Mouse (Mus musculus): ENCODE results near the gene Rassf4. TPM values are rescaled to one million over a fixed set of nuclear protein-coding genes. Genes with fewer than 3 reads are reported as not detected.

Rassf4 gene
- polyA plus RNA-seq, 1 experiment from 2014 or later = 38.0 TPM

DNA sequence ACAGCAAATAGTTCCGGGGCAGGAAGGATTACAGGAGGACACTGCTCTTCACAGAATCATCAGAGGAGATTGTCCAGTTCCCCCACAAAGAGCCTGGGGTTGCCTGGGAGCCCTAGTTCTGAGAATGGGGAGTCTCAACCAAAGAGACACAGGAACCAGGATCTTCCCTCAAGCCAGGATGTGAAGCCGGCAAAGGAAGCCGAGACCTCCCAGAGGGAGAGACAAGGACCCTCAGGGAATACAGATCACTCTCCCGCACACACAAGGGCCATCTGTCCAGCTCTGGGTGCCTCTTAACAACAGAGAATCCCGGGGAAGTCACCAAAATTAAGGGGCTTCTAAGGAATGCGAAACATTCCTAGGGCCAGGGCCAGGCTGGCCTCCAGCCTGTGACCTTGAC lies 3.6 kb upstream of the Rassf4 start:
- 69% methylated on average over 6 of the region's 6 CpGs for WGBS
- H3K27ac ChIP-seq (ENCODE audit: low read depth, low read length) = no peak overlapping the region

DNA sequence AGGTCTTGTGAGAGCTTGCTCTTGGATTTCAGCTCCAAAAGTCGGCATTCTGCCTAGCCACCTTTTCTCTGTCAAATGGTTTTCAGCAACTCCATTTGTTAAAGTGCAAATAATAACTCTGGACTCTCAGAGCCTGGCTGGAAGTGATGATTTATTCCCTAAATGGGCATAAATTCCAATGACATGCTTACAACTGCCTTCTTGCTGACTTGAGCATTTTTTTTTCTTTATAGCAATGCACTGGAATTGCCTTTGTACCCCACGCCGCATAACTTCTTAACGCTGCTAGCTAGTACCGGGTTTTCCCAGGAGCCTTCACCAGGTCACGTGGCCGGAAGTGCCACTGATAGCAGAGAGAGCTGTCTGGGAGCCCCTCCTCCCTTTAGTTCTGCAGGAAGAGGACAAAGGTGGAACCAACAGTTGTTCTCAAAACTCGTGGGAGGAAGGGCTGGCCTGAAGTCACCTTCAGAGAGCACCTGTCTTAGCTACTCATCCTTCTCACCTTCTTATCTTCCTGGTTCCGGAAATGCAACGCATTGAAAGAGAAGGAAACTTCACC lies 2.7 kb upstream of the Rassf4 start:
- no peak for DNase-seq (ENCODE audit: low spot score)
- H3K9ac ChIP-seq (ENCODE audit: low read length) = no peak overlapping the region
- no peak overlapping the region for H3K4me2 ChIP-seq (ENCODE audit: low read depth)
- H3K36me3 ChIP-seq (ENCODE audit: control insufficient read depth, insufficient read depth, low read length) = no peaks in the 10 kb centered on the region
- H3K27ac ChIP-seq (ENCODE audit: low read depth, low read length) = no peak overlapping the region
- H3K27me3 ChIP-seq (ENCODE audit: control insufficient read depth, insufficient read depth, low read length) = no peaks in the 10 kb centered on the region
- no peaks in the 10 kb centered on the region for H3K9me3 ChIP-seq (ENCODE audit: control insufficient read depth, low read length)
- H3K4me3 ChIP-seq (ENCODE audit: low read depth, low read length) = no peak overlapping the region
- H3K4me1 ChIP-seq (ENCODE audit: control insufficient read depth, insufficient read depth, low read length) = peaks cover 7% of the 10 kb centered on the region; the same call in 1 of the 2 replicates
- WGBS = 75% methylated on average over 10 of the region's 10 CpGs
- no peak for ATAC-seq (ENCODE audit: insufficient read depth, low FRiP score, low TSS enrichment)

More for the DNA sequence above, 3.6 kb upstream of the Rassf4 start:
- Histone ChIP-seq H3K4me1 (ENCODE audit: control insufficient read depth, insufficient read depth, low read length) (0 out of 2 replicates have a peak, but pooled peaks cover 3% of the 10 kb centered on the region), H3K9ac (ENCODE audit: low read length) (no peak overlapping the region), H3K4me2 (ENCODE audit: low read depth) (no peak overlapping the region), H3K36me3 (ENCODE audit: control insufficient read depth, insufficient read depth, low read length) (no peaks in the 10 kb centered on the region), H3K9me3 (ENCODE audit: control insufficient read depth, low read length) (no peaks in the 10 kb centered on the region), H3K4me3 (ENCODE audit: low read depth, low read length) (no peak overlapping the region), H3K27me3 (ENCODE audit: control insufficient read depth, insufficient read depth, low read length) (no peaks in the 10 kb centered on the region)
- DNase-seq (ENCODE audit: low spot score) (no peak), ATAC-seq (ENCODE audit: insufficient read depth, low FRiP score, low TSS enrichment) (no peak)

DNA sequence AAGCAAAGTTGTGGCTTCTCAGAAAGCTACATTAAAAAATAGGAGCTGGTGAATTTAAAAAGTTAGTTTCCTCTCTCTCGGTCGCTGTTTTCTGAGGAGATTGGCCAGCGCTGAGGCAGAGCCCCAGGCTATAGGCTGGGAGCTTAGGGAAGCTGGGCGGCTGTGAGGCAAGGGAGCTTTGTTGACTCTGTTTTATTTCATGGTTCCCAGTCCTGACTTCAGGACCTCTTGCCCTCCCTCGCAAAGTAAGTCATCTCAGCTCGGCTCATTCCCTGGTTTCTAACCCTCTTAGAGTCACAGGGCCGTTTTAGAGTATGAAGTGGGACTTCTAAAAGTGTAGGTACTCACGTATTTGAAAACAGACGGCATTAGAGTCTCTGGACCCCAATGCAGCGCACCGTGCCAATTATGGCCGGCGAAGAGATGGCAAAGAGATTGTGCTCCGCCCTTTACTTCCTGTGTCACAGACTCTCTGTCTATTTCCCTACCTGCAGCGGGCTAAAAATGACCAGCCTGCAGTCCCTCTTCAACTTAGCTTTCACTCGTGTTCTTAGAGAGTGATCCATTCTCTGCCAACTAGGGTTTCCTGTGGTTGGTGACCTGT lies 633 bp upstream of the Rassf4 start:
- no peak for ATAC-seq (ENCODE audit: insufficient read depth, low FRiP score, low TSS enrichment)
- H3K27ac ChIP-seq (ENCODE audit: low read depth, low read length) = no peak overlapping the region
- WGBS = 24% methylated on average over 16 of the region's 16 CpGs

DNA sequence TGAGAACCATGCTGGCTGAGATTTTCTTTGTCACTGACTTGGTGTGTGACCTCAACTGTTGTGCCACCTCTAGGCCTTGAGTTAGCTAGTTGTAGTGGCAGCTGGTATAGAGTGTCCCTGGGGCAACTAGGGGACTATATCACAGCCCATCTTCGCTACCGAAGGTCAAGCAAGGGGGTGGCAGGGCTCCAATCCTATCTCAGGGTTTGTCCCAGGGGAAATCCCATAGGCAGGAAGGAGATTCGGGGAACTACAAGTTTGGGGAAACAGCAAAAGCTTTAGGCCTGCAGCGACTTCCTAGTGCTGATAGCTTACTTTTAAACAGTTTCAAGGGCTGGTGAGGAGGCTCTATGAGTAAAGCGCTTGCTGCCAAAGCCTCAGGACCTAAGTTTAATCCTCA lies 1.4 kb downstream of the Rassf4 start:
- Histone ChIP-seq H3K4me1 (ENCODE audit: control insufficient read depth, insufficient read depth, low read length) (peaks cover 20% of the 10 kb centered on the region), H3K36me3 (ENCODE audit: control insufficient read depth, insufficient read depth, low read length) (no peaks in the 10 kb centered on the region), H3K27ac (ENCODE audit: low read depth, low read length) (no peak overlapping the region), H3K4me2 (ENCODE audit: low read depth) (peak overlapping the region; percentile 78; the same call in 1 of the 2 replicates), H3K9ac (ENCODE audit: low read length) (no peak overlapping the region), H3K27me3 (ENCODE audit: control insufficient read depth, insufficient read depth, low read length) (no peaks in the 10 kb centered on the region), H3K4me3 (ENCODE audit: low read depth, low read length) (no peak overlapping the region; the same call in 1 of the 2 replicates), H3K9me3 (ENCODE audit: control insufficient read depth, low read length) (no peaks in the 10 kb centered on the region)
- no peak for DNase-seq (ENCODE audit: low spot score)
- 73% methylated on average over 5 of the region's 5 CpGs for WGBS
- ATAC-seq (ENCODE audit: insufficient read depth, low FRiP score, low TSS enrichment) = no peak

More for the DNA sequence above, 633 bp upstream of the Rassf4 start:
- DNase-seq (ENCODE audit: low spot score) = no peak
- Histone ChIP-seq H3K9ac (ENCODE audit: low read length) (peak overlapping the region; percentile 45), H3K27me3 (ENCODE audit: control insufficient read depth, insufficient read depth, low read length) (no peaks in the 10 kb centered on the region), H3K4me2 (ENCODE audit: low read depth) (peak overlapping the region; percentile 78), H3K36me3 (ENCODE audit: control insufficient read depth, insufficient read depth, low read length) (no peaks in the 10 kb centered on the region), H3K9me3 (ENCODE audit: control insufficient read depth, low read length) (no peaks in the 10 kb centered on the region), H3K4me3 (ENCODE audit: low read depth, low read length) (peak overlapping the region; percentile 46), H3K4me1 (ENCODE audit: control insufficient read depth, insufficient read depth, low read length) (peaks cover 20% of the 10 kb centered on the region)

DNA sequence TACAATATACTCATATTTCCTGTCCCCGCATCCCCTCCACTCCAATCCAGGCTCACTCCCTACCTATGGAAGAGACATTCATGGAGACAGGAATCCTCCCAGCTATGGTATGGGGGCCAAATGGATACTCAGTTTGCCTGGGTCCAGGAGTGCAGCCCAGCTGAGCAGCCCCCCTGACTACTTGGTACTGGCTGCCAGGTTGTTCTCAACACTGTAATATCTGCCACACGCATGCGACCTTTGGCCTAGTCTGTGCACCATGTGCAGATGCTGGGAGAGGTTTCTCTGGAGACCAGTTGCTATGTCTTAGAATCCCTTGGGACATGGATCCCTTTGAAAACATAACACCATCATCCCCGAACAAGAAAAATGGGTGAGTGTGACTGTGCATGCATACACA lies 2.0 kb downstream of the Rassf4 start:
- WGBS = 64% methylated on average over 4 of the region's 4 CpGs
- H3K27ac ChIP-seq (ENCODE audit: low read depth, low read length) = peak overlapping the region; percentile 85; the same call in 1 of the 2 replicates
- peaks cover 20% of the 10 kb centered on the region for H3K4me1 ChIP-seq (ENCODE audit: control insufficient read depth, insufficient read depth, low read length)
- no peaks in the 10 kb centered on the region for H3K9me3 ChIP-seq (ENCODE audit: control insufficient read depth, low read length)
- H3K27me3 ChIP-seq (ENCODE audit: control insufficient read depth, insufficient read depth, low read length) = no peaks in the 10 kb centered on the region
- ATAC-seq (ENCODE audit: insufficient read depth, low FRiP score, low TSS enrichment) (no peak), DNase-seq (ENCODE audit: low spot score) (no peak)
- no peaks in the 10 kb centered on the region for H3K36me3 ChIP-seq (ENCODE audit: control insufficient read depth, insufficient read depth, low read length)
- H3K4me3 ChIP-seq (ENCODE audit: low read depth, low read length) = no peak overlapping the region
- H3K4me2 ChIP-seq (ENCODE audit: low read depth) = peak overlapping the region; percentile 17; the same call in 1 of the 2 replicates
- no peak overlapping the region for H3K9ac ChIP-seq (ENCODE audit: low read length)

DNA sequence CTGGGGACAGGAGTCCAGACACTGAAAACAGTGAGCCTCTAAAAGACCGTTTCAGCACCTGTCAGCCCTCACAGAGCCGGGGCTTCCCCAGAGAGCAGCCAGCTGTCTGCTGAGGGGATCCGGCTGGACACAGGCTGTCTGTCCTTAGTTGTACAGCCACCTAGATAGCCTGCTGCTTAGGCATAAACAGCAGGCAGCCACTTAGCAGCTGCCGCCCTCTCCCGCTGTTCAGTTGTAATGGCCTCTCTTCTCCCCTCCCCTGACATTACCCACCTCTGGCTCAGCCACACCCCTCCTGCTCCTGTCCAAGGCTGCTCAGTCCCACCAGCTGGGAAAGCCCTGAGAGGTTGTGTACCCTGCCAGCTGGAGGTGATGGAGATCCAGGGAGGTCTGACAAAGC lies 2.7 kb downstream of the Rassf4 start:
- Histone ChIP-seq H3K4me3 (ENCODE audit: low read depth, low read length) (no peak overlapping the region), H3K36me3 (ENCODE audit: control insufficient read depth, insufficient read depth, low read length) (no peaks in the 10 kb centered on the region), H3K27ac (ENCODE audit: low read depth, low read length) (peak overlapping the region; percentile 85), H3K9ac (ENCODE audit: low read length) (no peak overlapping the region), H3K4me2 (ENCODE audit: low read depth) (peak overlapping the region; percentile 17; the same call in 1 of the 2 replicates), H3K4me1 (ENCODE audit: control insufficient read depth, insufficient read depth, low read length) (peaks cover 20% of the 10 kb centered on the region), H3K9me3 (ENCODE audit: control insufficient read depth, low read length) (no peaks in the 10 kb centered on the region), H3K27me3 (ENCODE audit: control insufficient read depth, insufficient read depth, low read length) (no peaks in the 10 kb centered on the region)
- ATAC-seq (ENCODE audit: insufficient read depth, low FRiP score, low TSS enrichment) (peak; percentile 49), DNase-seq (ENCODE audit: low spot score) (peak; percentile 64)
- 0% methylated on average over 5 of the region's 5 CpGs for WGBS

DNA sequence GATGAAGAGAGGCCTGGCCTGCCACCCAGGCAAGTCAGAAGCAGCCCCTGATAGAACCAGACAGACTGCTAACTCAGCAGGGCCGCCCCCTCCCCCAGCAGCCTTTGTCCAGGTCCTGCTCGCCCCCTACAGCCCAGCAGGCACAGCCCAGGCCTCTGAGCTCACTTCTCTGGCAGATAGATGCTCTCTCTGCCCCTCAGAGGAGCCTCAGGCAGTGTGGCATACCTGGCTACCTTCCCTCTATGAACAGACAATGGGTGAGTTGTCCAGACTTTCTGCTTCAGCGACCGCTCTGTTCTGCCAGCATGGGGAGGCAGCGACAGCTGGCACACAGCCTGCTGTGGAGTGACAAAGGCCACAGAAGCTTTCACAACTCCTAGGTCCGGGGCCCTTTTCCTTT lies 3.6 kb downstream of the Rassf4 start:
- Histone ChIP-seq H3K36me3 (ENCODE audit: control insufficient read depth, insufficient read depth, low read length) (no peaks in the 10 kb centered on the region), H3K4me3 (ENCODE audit: low read depth, low read length) (no peak overlapping the region), H3K4me1 (ENCODE audit: control insufficient read depth, insufficient read depth, low read length) (peaks cover 20% of the 10 kb centered on the region), H3K9me3 (ENCODE audit: control insufficient read depth, low read length) (no peaks in the 10 kb centered on the region), H3K27me3 (ENCODE audit: control insufficient read depth, insufficient read depth, low read length) (no peaks in the 10 kb centered on the region), H3K27ac (ENCODE audit: low read depth, low read length) (peak overlapping the region; percentile 85), H3K4me2 (ENCODE audit: low read depth) (peak overlapping the region; percentile 1; the same call in 1 of the 2 replicates), H3K9ac (ENCODE audit: low read length) (peak overlapping the region; percentile 32; the same call in 1 of the 2 replicates)
- no peak for ATAC-seq (ENCODE audit: insufficient read depth, low FRiP score, low TSS enrichment)
- 28% methylated on average over 6 of the region's 6 CpGs for WGBS
- peak; percentile 65 for DNase-seq (ENCODE audit: low spot score)

DNA sequence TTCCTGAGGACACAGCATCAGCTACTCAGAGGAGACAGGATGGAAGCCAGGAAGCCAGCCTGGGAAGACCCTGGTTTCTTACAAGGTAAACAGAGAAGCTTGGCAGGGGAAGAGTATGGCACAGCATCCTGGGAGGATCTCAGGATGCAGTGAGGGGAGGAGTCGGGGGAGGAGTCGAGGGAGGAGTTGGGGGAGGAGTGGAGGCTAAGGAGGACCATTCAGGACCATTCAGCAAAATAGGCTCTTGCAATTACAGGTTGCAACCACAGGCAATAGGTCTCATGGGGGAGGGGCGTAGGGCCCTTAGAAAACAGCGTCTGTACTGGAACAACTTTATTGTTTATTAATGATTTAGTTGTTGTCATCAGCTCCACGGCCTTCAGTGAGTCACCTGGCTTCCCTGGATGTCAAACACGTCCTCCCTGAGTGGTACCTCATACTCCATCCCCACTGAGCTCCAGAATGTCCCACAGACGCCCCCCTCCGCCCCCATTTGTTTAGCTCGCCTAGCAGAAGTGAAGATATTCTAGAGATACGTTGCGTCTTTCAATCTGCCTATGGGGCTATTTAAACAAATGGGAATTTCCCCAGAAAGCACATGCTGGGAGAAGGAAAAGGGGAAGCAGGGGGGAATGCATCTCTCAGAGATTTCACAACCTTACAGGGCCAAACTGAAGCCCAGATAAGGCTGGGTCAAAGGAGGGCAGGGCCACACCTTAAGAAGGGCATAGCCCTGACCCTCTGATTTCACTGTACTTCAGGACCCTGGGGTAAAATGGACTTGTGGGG lies 4.9 kb downstream of the Rassf4 start:
- Histone ChIP-seq H3K4me3 (ENCODE audit: low read depth, low read length) (no peak overlapping the region), H3K9ac (ENCODE audit: low read length) (no peak overlapping the region), H3K36me3 (ENCODE audit: control insufficient read depth, insufficient read depth, low read length) (no peaks in the 10 kb centered on the region), H3K27me3 (ENCODE audit: control insufficient read depth, insufficient read depth, low read length) (no peaks in the 10 kb centered on the region), H3K9me3 (ENCODE audit: control insufficient read depth, low read length) (no peaks in the 10 kb centered on the region), H3K27ac (ENCODE audit: low read depth, low read length) (no peak overlapping the region), H3K4me1 (ENCODE audit: control insufficient read depth, insufficient read depth, low read length) (peaks cover 20% of the 10 kb centered on the region), H3K4me2 (ENCODE audit: low read depth) (no peak overlapping the region)
- DNase-seq (ENCODE audit: low spot score) = no peak
- WGBS = 41% methylated on average over 11 of the region's 11 CpGs
- ATAC-seq (ENCODE audit: insufficient read depth, low FRiP score, low TSS enrichment) = no peak

All from neural tube, embryonic 11.5 days (tissue).